In the genomic region with DNA sequence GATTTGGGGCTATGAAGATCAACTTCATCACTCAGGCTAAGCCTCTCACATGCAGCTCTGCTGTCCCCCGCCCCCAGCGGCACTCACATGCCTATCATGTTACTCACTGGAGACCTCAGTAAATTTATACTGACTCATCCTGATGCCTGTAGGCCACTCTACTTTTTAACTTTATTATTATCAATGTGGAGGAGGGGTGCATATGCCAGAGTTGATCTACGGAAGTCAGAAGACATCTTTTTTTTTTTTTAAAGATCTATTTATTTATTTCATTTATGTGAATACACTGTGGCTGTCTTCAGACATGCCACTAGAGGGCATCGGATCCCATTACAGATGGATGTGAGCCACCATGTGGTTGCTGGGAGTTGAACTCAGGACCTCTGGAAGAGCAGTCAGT, we compare ENCODE assay signal across 8 mouse cellular contexts. TPM values are rescaled to one million over a fixed set of nuclear protein-coding genes. Genes with fewer than 3 reads are reported as not detected.
DNase-seq lines count a peak whose midpoint lies in the region; ATAC-seq and TF ChIP-seq lines count a peak whose summit lies in the region.
"Had no signal": no experiment of that assay in that cellular context is flagged by ENCODE, and none has a peak within 500 bp of the region (broad histone marks: within the 10 kb centered on the region; RNA-seq: fewer than 3 reads in every experiment).

No protein-coding gene starts in this region.

- H3K9me3 ChIP-seq in CH12.LX (replicated peaks; ENCODE audit: low read length), result peaks cover 11% of the 10 kb centered on the region

- no peak overlapping the region for H3K9ac ChIP-seq in CH12.LX (ENCODE audit: insufficient read depth, low read depth)
- H3K9ac ChIP-seq: hindbrain, embryonic 14.5 days had no signal

- no peaks in the 10 kb centered on the region; the same call in 1 of the 2 replicates for H3K79me2 ChIP-seq in CH12.LX (replicated peaks; ENCODE audit: control insufficient read depth, extremely low read depth, insufficient read depth, poor library complexity, severe bottlenecking)

- TF ChIP-seq CTCF in left cerebral cortex, adult 2 months (IDR thresholded peaks at IDR 0.05), result peak; percentile 61
- TF ChIP-seq CTCF in CH12.LX (conservative IDR thresholded peaks at IDR 0.05 in 1 of 2, IDR thresholded peaks at IDR 0.05 in 1 of 2; ENCODE audit: low read depth in 2 of 2, low read length in 2 of 2), result peak in 1 of 2 experiments; percentile 67; a peak in 2 of 4 replicates

- no peaks in the 10 kb centered on the region for H3K27me3 ChIP-seq in CH12.LX (replicated peaks)

- H3K4me3 ChIP-seq in left cerebral cortex, adult 2 months, result no peak overlapping the region
- H3K4me3 ChIP-seq in CH12.LX (replicated peaks in 1 of 3; ENCODE audit: low read depth in 2 of 3, low read length in 2 of 3, poor library complexity in 1 of 3), result no peak overlapping the region

- no peak for DNase-seq in left cerebral cortex, adult 2 months (ENCODE audit: extremely low spot score in 1 of 2, low spot score in 2 of 2)
- DNase-seq in left cerebral cortex, postnatal 10 days (ENCODE audit: extremely low spot score in 1 of 2, low spot score in 2 of 2), result no peak
- DNase-seq in A20 (ENCODE audit: low read depth, low spot score) (peak; percentile 31), CH12.LX (ENCODE audit: extremely low read depth) (no peak)
- DNase-seq in cerebellum, postnatal 25 days, result no peak
- no peak for DNase-seq in left cerebral cortex, adult 11 months (ENCODE audit: low spot score)

- H3K27ac ChIP-seq in left cerebral cortex, adult 2 months, result no peak overlapping the region; the same call in 1 of the 2 replicates
- no peak overlapping the region for H3K27ac ChIP-seq in CH12.LX (ENCODE audit: insufficient read depth, low read depth)
- H3K27ac ChIP-seq: hindbrain, embryonic 14.5 days had no signal

- peaks cover 4 to 20% of the 10 kb centered on the region in 2 experiments for H3K36me3 ChIP-seq in CH12.LX (replicated peaks in 1 of 2; ENCODE audit: control insufficient read depth in 1 of 2, insufficient read depth in 1 of 2, low read length in 1 of 2)

- in situ Hi-C loops in CH12.LX (cut with MboI; ENCODE audit: low pct_ligation_motif_present, low pct_unique_long_range_greater_than_20kb, low sequenced_read_pairs), result no loop called here

- intact Hi-C loops in left cerebral cortex, adult 2 months (cut with DNase I), result loop anchor here (5.0 kb wide), 1 partner anchor 243 kb away; no protein-coding TSS in a partner anchor
- intact Hi-C loops in left cerebral cortex, postnatal 10 days (cut with DNase I), result loop anchor here (5.0 kb wide), 2 partner anchors 108 to 333 kb away; no protein-coding TSS in a partner anchor

- no peak overlapping the region for H3K4me2 ChIP-seq in CH12.LX (ENCODE audit: insufficient read depth, low read depth, poor library complexity, severe bottlenecking)
- H3K4me2 ChIP-seq: hindbrain, embryonic 14.5 days had no signal

- TF ChIP-seq RAD21 in CH12.LX (IDR thresholded peaks at IDR 0.05; ENCODE audit: low read depth, low read length), result no peak; the same call in 1 of the 2 replicates

- ATAC-seq in common myeloid progenitor, adult 5-6 weeks (replicated peaks; ENCODE audit: low read depth, poor library complexity, severe bottlenecking), result 0 out of 2 replicates have a peak, but pooled peaks have one; percentile 21

- H3K4me1 ChIP-seq in CH12.LX (ENCODE audit: control insufficient read depth in 1 of 2, insufficient read depth in 2 of 2), result peaks cover 0 to 4% of the 10 kb centered on the region in 2 experiments; a peak in 3 of 4 replicates

- TF ChIP-seq POLR2A in CH12.LX (IDR thresholded peaks at IDR 0.05; ENCODE audit: low read depth, low read length), result no peak

- no peak for TF ChIP-seq EP300 in CH12.LX (IDR thresholded peaks at IDR 0.05; ENCODE audit: low read length)

- dilution Hi-C loops in CH12.LX (cut with MboI; ENCODE audit: extremely low pct_ligation_motif_present, extremely low pct_unique_long_range_greater_than_20kb, low sequenced_read_pairs), result no loop called here

TF ChIP-seq in CH12.LX, 34 proteins besides CTCF, POLR2A, EP300 and RAD21:
- TF ChIP-seq BHLHE40 (IDR thresholded peaks at IDR 0.05; ENCODE audit: low read depth, low read length) (no peak), ETS1 (conservative IDR thresholded peaks at IDR 0.05; ENCODE audit: low read depth, low read length) (no peak), TBP (conservative IDR thresholded peaks at IDR 0.05; ENCODE audit: low read depth, low read length) (no peak), SMC3 (IDR thresholded peaks at IDR 0.05; ENCODE audit: low read depth, low read length) (peak; percentile 31), ZMIZ1 (IDR thresholded peaks at IDR 0.05; ENCODE audit: low read depth, low read length) (no peak), TCF12 (IDR thresholded peaks at IDR 0.05; ENCODE audit: low read depth, low read length) (no peak), ZKSCAN1 (IDR thresholded peaks at IDR 0.05; ENCODE audit: borderline replicate concordance, low read depth, low read length) (no peak), NELFE (IDR thresholded peaks at IDR 0.05; ENCODE audit: low read depth, low read length) (no peak), POLR2AphosphoS2 (IDR thresholded peaks at IDR 0.05; ENCODE audit: low read depth, low read length) (no peak), SIN3A (IDR thresholded peaks at IDR 0.05; ENCODE audit: low read length) (no peak), CHD1 (IDR thresholded peaks at IDR 0.05; ENCODE audit: low read depth, low read length) (no peak), MYC (IDR thresholded peaks at IDR 0.05; ENCODE audit: low read depth, low read length) (0 out of 2 replicates have a peak, but pooled peaks have one; percentile 19), ZNF384 (IDR thresholded peaks at IDR 0.05; ENCODE audit: low read depth, low read length) (no peak), IRF4 (IDR thresholded peaks at IDR 0.05; ENCODE audit: low read depth, low read length) (no peak), PAX5 (IDR thresholded peaks at IDR 0.05; ENCODE audit: low read length) (no peak), ZC3H11A (IDR thresholded peaks at IDR 0.05; ENCODE audit: low read depth, low read length) (no peak)

RNA-seq across cellular contexts. Expression of a gene that starts 6.3 kb away (rescaled TPM):
- total RNA-seq in left cerebral cortex, adult 2 months (2021), result 10 to 100 TPM; 70.0 to 75.6 TPM
- total RNA-seq in left cerebral cortex, postnatal 10 days (2021), result 10 to 100 TPM; 46.9 to 50.4 TPM
- 4.0 and 4.4 TPM in 2 replicates for total RNA-seq in CH12.LX (2012; rRNA removed)
- 4.7 and 4.8 TPM in 2 replicates for total RNA-seq in CH12.LX (2014; rRNA removed)
- 9.3 and 12.9 TPM in 2 replicates for polyA plus RNA-seq in CH12.LX (2012; ENCODE audit: insufficient read length, low read depth)
- total RNA-seq in common myeloid progenitor, adult 5-6 weeks (2017), result 9.4 and 9.9 TPM in 2 replicates

RNA-seq across cellular contexts. Expression of a gene that starts 16.4 kb away (rescaled TPM):
- total RNA-seq in left cerebral cortex, adult 2 months (2021), result 10 to 100 TPM in 1 of 2 experiments, 1 to 10 TPM in 1; 9.5 to 14.7 TPM
- total RNA-seq in left cerebral cortex, postnatal 10 days (2021), result 1 to 10 TPM; 6.9 to 7.5 TPM
- total RNA-seq in CH12.LX (2012; rRNA removed) (30.8 and 32.6 TPM in 2 replicates), CH12.LX (2014; rRNA removed) (93.3 and 101 TPM in 2 replicates)
- 47.3 and 59.5 TPM in 2 replicates for polyA plus RNA-seq in CH12.LX (2012; ENCODE audit: insufficient read length, low read depth)
- 70.8 and 81.6 TPM in 2 replicates for total RNA-seq in common myeloid progenitor, adult 5-6 weeks (2017)

RNA-seq across cellular contexts. Expression of a gene that starts 16.7 kb away (rescaled TPM):
- 10 to 100 TPM; 36.7 to 47.7 TPM for total RNA-seq in left cerebral cortex, adult 2 months (2021)
- 10 to 100 TPM; 52.0 to 52.3 TPM for total RNA-seq in left cerebral cortex, postnatal 10 days (2021)
- total RNA-seq in CH12.LX (2012; rRNA removed), result 109 and 127 TPM in 2 replicates
- 163 and 192 TPM in 2 replicates for total RNA-seq in CH12.LX (2014; rRNA removed)
- 113 and 137 TPM in 2 replicates for polyA plus RNA-seq in CH12.LX (2012; ENCODE audit: insufficient read length, low read depth)
- total RNA-seq in common myeloid progenitor, adult 5-6 weeks (2017), result 52.9 and 62.5 TPM in 2 replicates

RNA-seq across cellular contexts. Expression of a gene that starts 24.8 kb away (rescaled TPM):
- 100 to 1,000 TPM in 1 of 2 experiments, 10 to 100 TPM in 1; 97.1 to 104 TPM for total RNA-seq in left cerebral cortex, adult 2 months (2021)
- 100 to 1,000 TPM; 129 to 131 TPM for total RNA-seq in left cerebral cortex, postnatal 10 days (2021)
- 475 and 482 TPM in 2 replicates for total RNA-seq in CH12.LX (2012; rRNA removed)
- 874 and 992 TPM in 2 replicates for total RNA-seq in CH12.LX (2014; rRNA removed)
- polyA plus RNA-seq in CH12.LX (2012; ENCODE audit: insufficient read length, low read depth), result 512 and 569 TPM in 2 replicates
- 274 and 331 TPM in 2 replicates for total RNA-seq in common myeloid progenitor, adult 5-6 weeks (2017)

RNA-seq across cellular contexts. Expression of a gene that starts 41.8 kb away (rescaled TPM):
- 1 to 10 TPM; 4.9 to 5.0 TPM for total RNA-seq in left cerebral cortex, adult 2 months (2021)
- 1 to 10 TPM; 3.1 to 3.7 TPM for total RNA-seq in left cerebral cortex, postnatal 10 days (2021)
- 1.5 and 2.0 TPM in 2 replicates for total RNA-seq in CH12.LX (2012; rRNA removed)
- 0.69 and 1.4 TPM in 2 replicates for total RNA-seq in CH12.LX (2014; rRNA removed)
- 1.3 and 2.0 TPM in 2 replicates for polyA plus RNA-seq in CH12.LX (2012; ENCODE audit: insufficient read length, low read depth)
- total RNA-seq in common myeloid progenitor, adult 5-6 weeks (2017), result 1.5 and 4.6 TPM in 2 replicates
